Mouse (Mus musculus) cerebellum, adult 2 months (tissue): ENCODE data around the gene Tldc1. TPM values are rescaled to one million over a fixed set of nuclear protein-coding genes. Genes with fewer than 3 reads are reported as not detected.

ENCODE experiments used
- DNase-seq, 2 experiments: peaks; one replicate each; pipeline ENCODE4 v3.0.0; 2021
- H3K27ac ChIP-seq: fragments of 200-500 bp; 2 replicates; pipeline ENCODE4 v1.5.1; 2012; ENCODE audit warnings: low read length, control low read depth, inconsistent platforms; ENCODE audit not compliant: insufficient read depth
- H3K27me3 ChIP-seq: fragments of 200-500 bp; 2 replicates; pipeline ENCODE4 v1.6.1; 2012; ENCODE audit warnings: inconsistent platforms, mild to moderate bottlenecking, low read length, moderate library complexity; ENCODE audit not compliant: control insufficient read depth, insufficient read depth
- H3K4me1 ChIP-seq: fragments of 200-500 bp; 2 replicates; pipeline ENCODE4 v1.6.1; 2011; ENCODE audit warnings: low read length; ENCODE audit not compliant: control insufficient read depth, insufficient read depth
- H3K4me3 ChIP-seq: fragments of 200-500 bp; replicated peaks from 2 replicates; pipeline ENCODE3; 2011; ENCODE audit warnings: mild to moderate bottlenecking, low read depth, low read length, control low read depth; ENCODE audit not compliant: insufficient read depth
- CTCF ChIP-seq: fragments of 200-500 bp; IDR thresholded peaks from 2 replicates; pipeline ENCODE4 v1.5.1; 2011; ENCODE audit warnings: low read depth, mild to moderate bottlenecking, control low read depth, low read length, moderate library complexity, borderline replicate concordance; ENCODE audit not compliant: insufficient read depth
- POLR2A ChIP-seq: fragments of 200-500 bp; IDR thresholded peaks from 2 replicates; pipeline ENCODE4 v1.6.1; 2011; ENCODE audit warnings: low read length, control low read depth, borderline replicate concordance; ENCODE audit not compliant: insufficient read depth
- WGBS: fragments of 180-500 bp; shearing (Covaris S2); methylation state at CpG from one replicate; pipeline ENCODE4 v1.1.7; 2018; 5-methylcytosine and 5-hydroxymethylcytosine counted together
- polyA plus RNA-seq: library from polyadenylated mRNA; depleted of rRNA; stranded (reverse); fragments of >200 nt; gene quantifications from 2 replicates; pipeline ENCODE4 v1.2.3, GENCODE M21; 2012

Tldc1 gene
- polyA plus RNA-seq, 1 experiment: 10.8 TPM

GRCm38 (mm10) chr8:119798170-119798964, 20.2 kb upstream of the Tldc1 start:
- DNase-seq: no peak
- Histone ChIP-seq H3K4me3 (no peak overlapping the region), H3K4me1 (peaks cover 8% of the 10 kb centered on the region; the same call in 1 of the 2 replicates), H3K27ac (peak overlapping the region; percentile 25; the same call in 1 of the 2 replicates), H3K27me3 (no peaks in the 10 kb centered on the region)
- TF ChIP-seq CTCF: no peak
- no peak for TF ChIP-seq POLR2A
- 15% methylated on average over 15 of the region's 15 CpGs for WGBS

GRCm38 (mm10) chr8:119795651-119796050, 17.4 kb upstream of the Tldc1 start:
- TF ChIP-seq CTCF (no peak), POLR2A (no peak)
- no peak for DNase-seq
- H3K4me1 ChIP-seq: peaks cover 15% of the 10 kb centered on the region
- no peaks in the 10 kb centered on the region for H3K27me3 ChIP-seq
- WGBS: 96% methylated on average over 3 of the region's 3 CpGs
- no peak overlapping the region for H3K4me3 ChIP-seq
- no peak overlapping the region for H3K27ac ChIP-seq

- Histone ChIP-seq H3K4me3 (no peak overlapping the region), H3K4me1 (peaks cover 18% of the 10 kb centered on the region), H3K27ac (no peak overlapping the region), H3K27me3 (no peaks in the 10 kb centered on the region)
- no peak for DNase-seq
- WGBS: 60% methylated on average over 7 of the region's 7 CpGs
- TF ChIP-seq POLR2A: no peak
- no peak for TF ChIP-seq CTCF
These were observed 16.5 kb upstream of the Tldc1 start for GRCm38 (mm10) chr8:119794689-119795088.

GRCm38 (mm10) chr8:119791804-119792704, 13.8 kb upstream of the Tldc1 start:
- TF ChIP-seq CTCF (no peak), POLR2A (no peak)
- Histone ChIP-seq H3K27me3 (no peaks in the 10 kb centered on the region), H3K4me1 (peaks cover 22% of the 10 kb centered on the region), H3K27ac (no peak overlapping the region), H3K4me3 (no peak overlapping the region)
- peak in 1 of 2 experiments; percentile 45 for DNase-seq
- 57% methylated on average over 16 of the region's 16 CpGs for WGBS

- H3K4me3 ChIP-seq: no peak overlapping the region
- H3K4me1 ChIP-seq: peaks cover 30% of the 10 kb centered on the region
- no peak overlapping the region for H3K27ac ChIP-seq
- no peak for TF ChIP-seq CTCF
- TF ChIP-seq POLR2A: no peak
- DNase-seq: no peak
- H3K27me3 ChIP-seq: no peaks in the 10 kb centered on the region
- 93% methylated on average over 7 of the region's 7 CpGs for WGBS
These were observed 11.4 kb upstream of the Tldc1 start for GRCm38 (mm10) chr8:119789581-119789980.

GRCm38 (mm10) chr8:119788607-119789381, 10.6 kb upstream of the Tldc1 start:
- Histone ChIP-seq H3K27me3 (no peaks in the 10 kb centered on the region), H3K4me3 (no peak overlapping the region), H3K4me1 (peaks cover 30% of the 10 kb centered on the region), H3K27ac (no peak overlapping the region)
- TF ChIP-seq CTCF (no peak), POLR2A (no peak)
- peak; percentile 62 to 81 for DNase-seq
- WGBS: 43% methylated on average over 9 of the region's 9 CpGs

- TF ChIP-seq POLR2A: no peak
- no peak for TF ChIP-seq CTCF
- H3K4me3 ChIP-seq: no peak overlapping the region
- H3K4me1 ChIP-seq: peaks cover 30% of the 10 kb centered on the region
- H3K27me3 ChIP-seq: no peaks in the 10 kb centered on the region
- H3K27ac ChIP-seq: no peak overlapping the region
- 93% methylated on average over 4 of the region's 4 CpGs for WGBS
- no peak for DNase-seq
These were observed 9.1 kb upstream of the Tldc1 start for GRCm38 (mm10) chr8:119787341-119787740.
